Mouse (Mus musculus): ENCODE results near the gene Fos.
A peak's percentile ranks its signal among the peaks of the same experiment; 100 is the strongest.

Gene Fos

DNA sequence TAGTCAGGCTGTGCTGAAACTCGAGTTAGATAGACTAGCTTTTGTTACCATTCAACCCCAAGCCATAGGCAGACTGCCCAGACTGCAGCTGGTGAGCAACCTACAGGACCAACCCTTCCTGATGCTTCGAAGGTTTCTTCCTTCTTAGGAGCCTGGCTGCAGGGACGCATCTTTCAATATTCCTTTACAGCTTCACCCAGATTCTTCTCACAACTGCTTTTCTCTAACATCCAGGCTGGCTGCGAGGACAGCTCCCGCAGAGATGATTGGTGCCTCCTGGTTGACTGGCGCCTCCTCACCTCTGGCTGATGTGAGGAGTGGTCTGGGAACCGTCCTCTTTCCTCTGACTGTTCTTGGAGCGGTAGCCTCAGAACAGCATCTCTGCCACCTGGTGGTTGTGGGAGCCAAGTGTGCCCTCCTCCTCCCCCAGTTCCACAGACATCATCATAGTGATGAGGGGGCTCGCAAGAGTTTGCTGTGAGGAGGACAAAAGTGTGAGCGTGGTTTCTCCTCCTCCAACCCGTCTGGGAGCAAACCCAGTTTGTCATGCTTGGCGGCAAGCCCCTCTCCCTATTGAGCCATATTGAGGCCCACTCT, 14.0 kb downstream of the Fos start:
- DNase-seq (ENCODE audit: low read depth, low spot score), result peak; percentile 78

DNA sequence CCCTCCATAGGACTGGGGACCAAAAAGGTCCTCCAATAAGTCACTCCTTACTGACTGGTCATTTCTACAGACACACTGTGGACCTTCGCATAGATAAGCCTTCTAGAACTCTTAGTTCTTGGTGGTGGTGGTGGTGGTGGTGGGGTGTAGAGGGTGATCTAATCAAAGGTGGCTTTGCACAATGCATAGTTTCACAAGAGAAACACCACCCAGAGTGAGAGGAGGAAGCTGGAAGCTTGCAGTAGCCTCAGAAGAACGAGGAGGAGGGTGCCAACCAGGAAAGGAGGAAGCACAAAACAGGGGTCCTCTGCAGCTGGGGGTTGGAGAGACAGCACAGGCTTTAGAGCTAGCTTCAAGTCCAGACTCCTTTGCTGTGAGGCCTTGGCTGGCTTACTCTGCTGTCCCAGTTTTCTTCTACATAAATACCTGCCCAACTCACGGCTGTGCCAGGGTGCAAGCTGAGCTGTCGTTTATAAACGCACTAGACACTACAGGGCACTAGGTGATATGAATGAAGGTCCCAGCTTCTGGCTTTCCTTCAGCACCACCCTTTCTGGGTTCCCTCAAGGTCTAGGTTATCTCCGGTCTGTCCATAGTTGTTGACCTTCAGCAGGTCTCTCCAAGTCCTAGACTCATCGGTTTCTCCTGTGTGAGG, 15.7 kb downstream of the Fos start:
- no peak for DNase-seq (ENCODE audit: low read depth, low spot score)

DNA sequence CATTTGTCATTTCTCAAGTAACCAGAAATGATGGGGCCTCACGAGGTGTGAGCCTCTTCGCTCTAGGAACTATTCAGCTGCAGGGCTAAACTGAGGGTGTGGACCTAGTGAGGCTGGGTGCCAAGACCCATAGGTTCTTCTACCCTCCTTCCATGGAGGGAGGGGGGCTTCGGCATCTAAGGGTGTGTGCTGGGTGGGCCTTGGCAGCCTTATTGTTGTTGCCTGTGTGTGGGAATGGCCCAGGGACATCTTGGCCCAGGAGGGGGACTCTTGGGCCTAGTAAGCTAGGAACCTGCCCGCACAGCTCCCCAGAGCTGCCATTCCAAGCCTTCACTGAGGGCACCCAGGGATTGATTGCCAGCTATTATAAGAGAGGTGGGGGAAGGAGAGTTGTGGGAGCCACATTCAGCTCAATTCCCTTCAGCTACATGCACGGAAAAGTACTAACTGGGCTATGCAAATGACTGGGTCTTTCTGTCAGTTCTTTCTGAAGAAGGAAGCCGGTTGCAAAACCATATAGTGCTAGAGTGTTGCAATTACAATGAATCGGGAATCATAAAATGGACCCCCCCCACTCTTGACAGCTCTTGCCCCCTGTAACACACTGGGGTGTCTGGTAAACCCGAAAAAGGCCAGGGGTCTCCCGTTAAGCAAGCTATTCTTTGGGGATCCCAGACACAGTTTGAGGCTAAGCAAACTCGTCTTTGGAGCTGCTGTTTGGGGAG, 16.6 kb downstream of the Fos start:
- no peak for DNase-seq (ENCODE audit: low read depth, low spot score)

DNA sequence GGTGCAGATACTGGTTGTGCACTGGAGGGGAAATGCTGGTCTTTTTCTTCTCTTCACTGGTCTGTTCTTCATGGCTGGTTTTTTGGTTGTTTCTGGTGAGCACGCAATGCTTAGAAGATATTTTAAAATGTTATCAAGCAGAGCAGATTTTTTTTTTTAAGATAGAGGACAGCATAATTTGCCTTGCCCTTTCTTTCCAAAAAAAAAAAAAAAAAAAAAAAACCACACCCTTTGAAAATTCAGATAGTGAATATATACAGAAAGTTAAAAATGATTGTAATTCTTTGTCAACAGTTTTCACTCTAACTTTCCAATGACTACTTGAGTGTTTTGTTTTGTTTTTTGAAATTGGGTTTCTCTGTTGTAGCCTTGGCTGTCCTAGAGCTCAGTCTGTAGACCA, 17.3 kb downstream of the Fos start:
- DNase-seq (ENCODE audit: low read depth, low spot score), result no peak

DNA sequence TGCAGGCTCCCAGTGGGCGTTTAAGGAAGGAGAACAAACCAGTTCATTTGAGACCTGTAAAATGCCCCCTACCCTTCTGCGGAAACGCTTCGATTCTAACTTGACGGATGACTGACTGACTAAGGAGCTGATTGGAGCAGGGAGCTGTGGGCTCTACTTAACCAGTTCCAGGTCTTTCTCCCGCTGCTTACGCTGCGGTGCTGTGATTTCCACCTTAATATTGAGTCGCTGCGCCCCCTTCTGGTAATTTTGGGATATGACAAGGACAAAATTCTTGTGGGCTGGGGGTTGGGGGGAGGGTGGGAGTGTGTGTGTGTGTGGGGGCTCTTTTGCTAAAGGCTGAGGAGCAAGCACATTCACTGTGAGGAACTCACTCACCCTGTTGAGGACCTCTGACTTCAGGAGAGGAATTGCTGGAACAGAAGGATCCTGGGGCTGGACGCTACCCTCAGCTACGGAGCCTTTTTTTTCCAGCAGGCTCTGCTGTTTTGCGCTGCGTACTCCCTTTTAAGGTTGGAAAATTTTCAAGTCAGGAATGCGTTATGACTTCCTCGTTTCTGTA, 18.5 kb downstream of the Fos start:
- DNase-seq (ENCODE audit: low read depth, low spot score), result peak; percentile 79

DNA sequence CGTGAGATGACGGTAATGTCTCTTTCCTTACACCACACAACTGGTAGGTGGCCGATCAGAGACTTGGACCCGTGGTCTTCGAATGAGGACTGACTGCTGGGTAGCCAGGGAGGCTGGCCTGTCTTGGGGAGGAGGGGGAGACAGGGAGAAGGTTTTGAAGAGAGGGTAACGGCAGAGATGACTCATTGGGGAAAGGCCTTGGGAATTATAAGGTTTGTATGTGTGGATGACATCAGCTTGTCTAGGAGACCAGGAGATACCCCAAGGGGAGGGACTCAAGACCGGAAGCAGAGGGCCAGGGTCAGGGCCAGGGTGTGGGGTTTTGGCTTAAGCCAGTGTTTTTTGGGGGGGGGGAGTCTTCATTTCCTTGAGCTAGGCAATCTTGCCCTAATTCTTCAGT, 22.6 kb downstream of the Fos start:
- DNase-seq (ENCODE audit: low read depth, low spot score), result peak; percentile 53

DNA sequence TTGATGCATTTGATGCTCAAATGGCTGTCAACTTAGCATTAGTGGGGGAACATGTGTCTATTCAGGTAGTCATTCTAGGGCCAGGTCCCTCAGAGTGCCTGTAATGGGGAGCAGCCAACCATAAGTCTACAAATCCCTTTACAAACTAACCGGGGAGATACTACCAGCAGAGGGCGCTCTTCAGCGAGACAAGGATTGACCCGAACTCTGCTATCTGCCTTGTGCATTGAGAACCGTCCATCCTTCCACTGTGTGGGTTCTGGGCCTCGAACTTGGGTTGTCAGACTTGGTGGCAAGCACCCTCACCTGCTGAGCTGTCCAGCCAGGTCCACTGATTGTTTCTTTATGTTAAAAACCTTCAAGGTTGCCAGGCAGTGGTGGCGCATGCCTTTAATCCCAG, 23.1 kb downstream of the Fos start:
- peak; percentile 91 for DNase-seq (ENCODE audit: low read depth, low spot score)

DNA sequence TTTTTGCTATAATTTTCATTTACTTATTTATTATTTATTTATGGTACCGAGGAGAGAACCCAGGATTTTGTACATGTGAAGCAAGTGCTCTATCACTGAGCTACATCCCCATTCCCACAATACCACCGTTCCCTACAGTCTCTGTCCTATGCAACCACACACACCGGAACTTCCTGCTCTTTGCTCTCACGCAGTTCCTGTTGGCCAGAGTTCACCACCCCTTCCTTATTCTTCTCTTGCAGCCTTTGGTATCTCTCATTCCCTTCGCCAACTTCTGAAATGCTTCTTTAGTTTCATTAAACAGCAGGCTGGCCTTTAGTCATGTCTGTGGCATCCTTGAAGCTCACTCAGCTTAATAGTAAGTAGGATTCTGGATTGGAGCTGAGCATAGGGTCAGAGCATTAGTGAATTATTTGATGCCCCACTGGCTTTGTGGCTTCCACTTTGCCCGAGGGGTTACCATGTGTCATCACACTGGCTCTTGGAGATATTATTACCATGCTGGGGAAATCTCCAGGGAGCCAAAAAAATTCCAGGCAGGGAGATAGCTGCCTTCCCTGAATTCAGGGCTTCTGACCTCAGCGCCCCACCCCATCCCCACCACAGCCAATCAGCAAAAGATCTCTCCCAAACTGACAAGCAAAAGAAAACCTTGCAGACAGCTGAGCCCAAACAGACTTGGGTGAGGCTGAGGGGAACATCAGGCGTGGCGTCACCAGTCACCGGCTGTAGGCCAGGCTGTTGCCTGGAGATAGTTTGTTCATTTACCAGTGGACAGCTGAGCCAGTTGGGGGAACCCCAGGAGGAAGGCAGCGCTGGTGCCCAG, 23.8 kb downstream of the Fos start:
- peak; percentile 99 for DNase-seq (ENCODE audit: low read depth, low spot score)

DNA sequence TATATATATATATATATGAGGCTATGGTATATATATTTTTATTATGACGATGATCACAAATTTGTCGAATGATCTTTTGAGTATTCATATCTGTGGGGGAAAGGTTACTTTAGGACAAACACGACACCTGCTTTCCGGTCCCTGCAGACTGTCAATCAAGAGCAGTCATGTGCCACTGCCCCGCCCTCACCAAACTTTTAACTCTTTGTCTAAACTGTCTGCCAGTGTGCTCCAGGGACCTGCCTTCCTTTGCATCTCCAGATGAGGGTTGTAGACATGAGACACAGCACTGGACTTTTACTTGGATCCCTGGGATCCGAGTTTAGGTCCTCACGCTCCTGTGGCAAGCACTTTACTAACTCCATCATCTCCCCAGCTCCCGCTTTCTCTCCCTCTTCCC, 25.3 kb downstream of the Fos start:
- DNase-seq (ENCODE audit: low read depth, low spot score), result no peak

DNA sequence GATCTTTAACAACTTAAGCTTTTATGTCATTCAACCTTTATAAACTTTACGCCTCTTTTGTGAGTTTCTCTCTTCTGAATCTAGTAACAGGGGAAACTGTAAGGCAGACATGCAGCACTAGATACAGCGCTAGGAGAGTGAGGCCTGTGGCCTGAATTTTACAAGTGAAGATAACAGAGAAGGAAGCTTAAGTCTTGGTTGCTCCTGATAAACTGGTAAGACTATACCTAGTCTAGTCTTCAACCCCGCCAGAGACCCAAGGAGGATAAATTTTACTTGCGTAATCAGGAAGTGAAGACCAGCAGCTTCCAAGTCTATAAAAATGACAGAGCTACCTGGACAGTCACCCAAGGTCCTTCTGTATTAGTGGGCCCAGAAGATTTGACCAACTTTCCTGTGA, 29.0 kb downstream of the Fos start:
- no peak for DNase-seq (ENCODE audit: low read depth, low spot score)

DNA sequence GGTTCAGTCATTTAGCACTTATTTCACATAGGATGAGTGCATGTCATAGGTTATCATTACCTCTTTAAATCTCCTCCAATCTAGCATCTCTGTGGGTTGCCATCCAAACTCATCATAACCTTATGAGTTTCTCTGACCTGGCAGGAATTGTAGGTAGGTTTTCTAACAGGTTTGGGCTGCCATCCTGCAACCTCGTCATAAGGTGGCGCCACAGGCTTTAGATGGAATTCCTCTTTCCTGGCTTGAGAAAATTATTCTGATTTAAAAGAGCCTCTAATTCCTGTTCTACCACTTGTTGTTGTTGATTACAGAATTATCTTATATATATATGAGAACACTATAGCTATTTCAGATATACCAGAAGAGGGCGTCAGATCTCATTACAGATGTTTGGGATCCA, 34.5 kb downstream of the Fos start:
- DNase-seq (ENCODE audit: low read depth, low spot score), result peak; percentile 59

DNA sequence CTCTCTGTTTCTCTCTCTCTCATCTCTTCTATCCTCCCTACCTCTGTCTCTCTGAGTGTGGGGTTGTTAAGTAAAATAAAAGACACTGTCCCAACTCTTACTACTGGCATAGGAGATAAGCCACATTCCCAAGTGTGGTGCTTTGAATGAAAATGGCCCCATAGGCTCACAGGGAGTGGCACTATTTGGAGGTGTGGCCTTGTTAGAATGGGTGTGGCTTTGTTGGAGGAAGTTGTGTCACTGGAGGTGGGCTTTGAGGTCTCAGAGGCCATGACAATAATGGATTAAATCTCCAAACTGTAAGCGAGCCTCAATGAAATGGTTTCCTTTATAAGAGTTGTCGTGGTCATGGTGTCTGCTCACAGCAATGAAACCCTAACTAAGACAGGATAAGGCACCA, 36.3 kb downstream of the Fos start:
- DNase-seq (ENCODE audit: low read depth, low spot score), result no peak

DNA sequence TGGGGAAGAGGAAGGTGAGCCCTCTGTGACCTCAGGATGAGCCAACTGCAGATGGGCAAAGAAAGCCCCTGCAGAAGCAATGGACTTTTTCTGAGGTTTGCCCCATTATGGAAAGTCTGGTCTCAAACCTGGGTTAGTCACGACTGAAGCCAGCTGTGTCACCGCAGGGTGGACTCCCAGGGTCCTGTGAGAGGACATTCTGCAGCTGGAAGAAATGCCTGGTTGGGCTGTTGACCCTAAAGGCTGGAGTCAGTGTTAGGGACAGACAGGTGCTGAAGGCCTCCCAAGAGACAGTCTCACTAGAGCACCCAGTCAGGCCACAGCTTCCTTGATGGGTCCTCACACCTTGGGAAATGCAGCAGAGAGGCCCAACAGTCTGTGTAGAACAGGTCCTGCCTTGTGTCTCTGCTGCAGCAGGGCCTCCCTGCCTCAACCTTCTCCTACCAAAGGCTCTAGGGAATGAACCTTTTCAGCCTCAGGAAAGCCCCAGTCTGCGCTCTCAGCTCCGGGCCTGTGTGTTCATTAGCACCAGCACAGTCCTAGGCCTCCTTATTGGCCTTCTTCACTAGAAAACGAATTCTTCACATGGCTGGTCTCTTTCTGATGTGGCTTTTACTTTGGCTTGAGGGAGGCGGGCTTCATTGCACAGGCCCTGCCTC, 40.2 kb downstream of the Fos start:
- no peak for DNase-seq (ENCODE audit: low read depth, low spot score)

DNA sequence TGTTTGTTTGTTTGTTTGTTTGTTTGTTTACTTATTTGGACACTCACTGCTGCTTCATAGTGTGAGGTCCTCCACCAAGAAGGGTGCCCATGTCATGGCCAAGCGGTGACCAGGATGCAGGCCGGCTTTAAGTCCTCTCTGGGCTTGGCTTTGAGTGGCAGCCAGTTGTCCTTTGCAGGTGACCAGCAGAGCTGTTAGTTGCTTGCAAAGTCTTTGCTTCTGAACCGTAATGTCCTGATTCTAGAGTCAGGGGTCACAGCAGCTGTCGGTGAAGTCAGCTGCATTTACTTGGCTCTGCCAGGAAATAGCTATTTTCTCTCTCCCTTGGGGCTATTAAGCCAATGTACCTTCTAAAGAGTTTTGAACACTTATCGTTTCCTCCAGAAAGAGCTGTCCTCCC, 41.3 kb downstream of the Fos start:
- DNase-seq (ENCODE audit: low read depth, low spot score), result no peak

DNA sequence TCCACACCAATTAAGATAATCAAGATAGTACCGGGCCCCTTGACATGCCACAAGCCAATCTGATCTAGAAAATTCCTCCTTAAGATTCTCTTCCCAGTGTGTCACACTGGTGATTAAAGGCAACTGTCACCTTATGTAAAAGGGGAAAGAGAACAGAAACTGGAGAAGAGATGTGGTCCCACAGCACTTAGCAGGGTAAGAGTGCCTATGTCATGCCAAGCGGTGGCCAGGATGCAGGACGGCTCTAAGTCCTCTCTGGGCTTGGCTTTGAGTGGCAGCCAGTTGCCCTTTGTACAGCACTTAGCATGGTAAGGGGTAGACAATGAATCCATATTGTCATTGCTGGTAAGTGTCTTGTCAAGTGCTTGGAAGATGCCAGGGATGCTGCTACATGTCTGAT, 42.2 kb downstream of the Fos start:
- no peak for DNase-seq (ENCODE audit: low read depth, low spot score)

DNA sequence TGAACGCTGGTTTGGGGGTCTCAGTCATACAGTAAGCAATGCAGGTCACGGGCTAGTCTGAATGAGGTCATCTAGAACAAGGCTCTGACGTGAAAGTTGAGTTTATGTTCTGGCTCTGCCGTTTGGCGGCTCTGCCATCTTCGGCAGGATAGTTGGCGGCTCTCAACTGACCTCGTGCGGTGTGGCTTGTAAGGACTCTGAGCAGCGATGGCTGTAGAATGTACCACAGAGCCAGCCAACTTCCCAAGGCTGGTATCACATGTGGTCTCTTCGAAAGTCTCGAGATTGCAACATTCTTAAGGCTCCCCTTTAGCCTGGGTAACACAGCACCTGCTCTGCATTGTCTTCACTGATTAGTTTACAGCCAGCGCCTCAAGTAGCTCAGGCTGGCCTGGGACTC, 43.6 kb downstream of the Fos start:
- DNase-seq (ENCODE audit: low read depth, low spot score), result no peak

DNA sequence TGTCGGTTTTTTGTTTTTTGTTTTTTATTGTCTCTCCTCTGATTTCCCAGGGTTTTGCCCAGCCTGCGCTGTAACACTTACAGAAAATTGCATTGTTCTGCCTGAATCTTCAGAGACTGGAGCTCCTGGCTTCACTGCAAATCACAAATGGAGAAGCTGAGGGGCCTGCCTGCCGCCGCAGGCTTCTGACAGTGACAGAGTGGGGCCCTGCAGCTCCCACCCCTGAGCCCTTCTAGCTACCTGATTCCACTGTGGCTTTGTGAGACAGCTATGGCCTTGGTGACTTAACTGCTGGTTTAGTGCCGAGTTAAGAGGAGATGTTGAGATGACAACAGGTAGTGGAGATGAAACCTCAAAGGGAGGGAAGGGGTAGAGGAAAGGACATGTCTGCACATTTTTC, 44.3 kb downstream of the Fos start:
- no peak for DNase-seq (ENCODE audit: low read depth, low spot score)

DNA sequence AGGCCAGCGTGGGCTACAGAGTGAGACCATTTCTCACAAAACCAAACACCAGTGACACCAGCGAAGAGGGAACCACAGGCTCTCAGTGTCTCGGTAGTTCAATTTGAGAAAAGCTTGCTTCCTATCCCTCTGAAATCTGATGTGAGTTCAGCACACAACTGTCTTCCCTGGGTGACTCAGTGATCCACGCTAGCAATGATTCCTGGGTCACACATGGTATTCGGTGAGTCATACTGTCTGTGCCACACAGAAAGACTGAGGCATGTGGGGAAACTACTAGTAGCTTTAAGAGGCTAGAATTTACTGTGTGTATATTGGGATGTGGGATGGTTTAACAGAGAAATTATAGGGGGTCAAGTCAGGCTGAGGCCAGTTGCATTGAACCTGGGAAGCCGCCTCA, 45.9 kb downstream of the Fos start:
- DNase-seq (ENCODE audit: low read depth, low spot score), result peak; percentile 87

DNA sequence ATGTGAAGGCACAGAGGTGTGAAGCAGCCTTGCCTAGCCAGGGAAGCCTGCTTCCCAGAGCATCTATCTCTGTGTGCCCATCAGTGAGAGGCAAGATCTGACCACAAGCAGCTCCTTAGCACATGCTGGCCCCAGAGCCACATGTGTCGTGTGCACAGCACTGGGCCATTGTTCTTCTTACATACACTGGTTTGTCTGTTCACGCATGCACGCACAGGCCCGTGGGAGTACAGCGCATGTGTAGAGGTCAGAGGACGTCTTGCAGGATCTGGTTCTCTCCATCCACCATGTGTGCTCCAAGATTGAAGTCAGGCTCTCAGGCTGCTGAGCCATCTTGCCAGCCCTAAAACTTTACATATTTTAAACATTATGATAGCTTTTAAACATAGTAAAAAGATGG, 47.4 kb downstream of the Fos start:
- DNase-seq (ENCODE audit: low read depth, low spot score), result no peak

DNA sequence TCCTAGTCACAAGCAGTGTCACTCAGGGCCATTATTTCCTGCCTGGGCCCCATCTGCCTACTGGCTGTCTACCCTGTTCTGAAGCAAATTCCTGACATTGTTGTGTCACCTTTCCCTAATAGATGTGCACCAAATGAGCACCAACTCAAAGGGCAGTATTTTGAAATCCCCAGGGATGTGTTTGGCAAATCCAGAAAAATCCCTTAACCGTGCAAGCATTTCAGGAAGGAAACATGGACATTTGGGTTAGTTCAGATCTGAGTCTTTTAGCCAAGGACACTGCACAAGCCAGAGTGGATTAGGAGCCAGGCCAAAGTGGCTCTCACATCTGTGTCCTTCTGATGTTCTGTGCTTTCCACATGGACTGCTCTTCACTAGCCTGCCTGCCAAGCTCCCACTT, 48.0 kb downstream of the Fos start:
- no peak for DNase-seq (ENCODE audit: low read depth, low spot score)

DNA sequence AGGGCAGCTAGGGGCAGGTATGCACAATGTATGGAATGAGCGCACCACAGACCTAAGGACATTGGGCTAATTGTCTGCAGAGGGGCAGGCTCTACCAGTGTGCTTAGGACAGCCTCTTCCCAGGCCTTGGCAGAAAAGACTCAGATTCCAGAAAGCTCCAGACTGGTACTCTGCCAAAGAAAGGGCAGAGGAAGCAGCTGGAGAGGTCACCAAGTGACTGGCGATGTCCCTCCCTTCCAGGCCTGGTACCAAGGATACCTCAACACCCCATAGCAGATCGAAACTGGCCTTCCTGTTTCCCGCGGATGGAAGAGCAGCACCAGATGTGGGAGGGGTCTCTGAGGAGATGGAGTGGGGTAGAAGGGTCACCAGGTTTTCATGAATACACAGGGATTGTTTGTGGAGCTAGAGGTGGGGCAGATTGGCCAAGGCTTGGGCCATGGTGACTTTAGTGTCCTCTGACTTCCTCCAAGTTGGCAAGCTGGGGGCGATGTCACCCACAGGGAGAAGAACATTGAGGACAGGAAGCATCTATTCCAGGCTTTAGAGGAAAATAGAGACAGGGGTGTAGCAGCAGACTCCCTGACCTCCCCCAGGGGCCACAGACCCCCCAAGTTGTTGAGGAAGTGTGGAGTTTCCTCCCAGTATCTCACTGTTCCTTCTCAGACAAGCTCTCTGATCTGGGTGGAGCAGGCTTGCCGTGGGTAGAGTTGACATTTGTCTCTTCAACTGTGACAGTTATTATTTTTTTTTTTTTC, 49.1 kb downstream of the Fos start:
- DNase-seq (ENCODE audit: low read depth, low spot score), result peak; percentile 36

Data from 3T3-L1 (cell line).